Mouse (Mus musculus): ENCODE results near the gene Foxn3. TPM values are rescaled to one million over a fixed set of nuclear protein-coding genes. Genes with fewer than 3 reads are reported as not detected.

The Foxn3 gene
- total RNA-seq, 2 experiments from 2014 or later, result 52.6 to 89.1 TPM

DNA sequence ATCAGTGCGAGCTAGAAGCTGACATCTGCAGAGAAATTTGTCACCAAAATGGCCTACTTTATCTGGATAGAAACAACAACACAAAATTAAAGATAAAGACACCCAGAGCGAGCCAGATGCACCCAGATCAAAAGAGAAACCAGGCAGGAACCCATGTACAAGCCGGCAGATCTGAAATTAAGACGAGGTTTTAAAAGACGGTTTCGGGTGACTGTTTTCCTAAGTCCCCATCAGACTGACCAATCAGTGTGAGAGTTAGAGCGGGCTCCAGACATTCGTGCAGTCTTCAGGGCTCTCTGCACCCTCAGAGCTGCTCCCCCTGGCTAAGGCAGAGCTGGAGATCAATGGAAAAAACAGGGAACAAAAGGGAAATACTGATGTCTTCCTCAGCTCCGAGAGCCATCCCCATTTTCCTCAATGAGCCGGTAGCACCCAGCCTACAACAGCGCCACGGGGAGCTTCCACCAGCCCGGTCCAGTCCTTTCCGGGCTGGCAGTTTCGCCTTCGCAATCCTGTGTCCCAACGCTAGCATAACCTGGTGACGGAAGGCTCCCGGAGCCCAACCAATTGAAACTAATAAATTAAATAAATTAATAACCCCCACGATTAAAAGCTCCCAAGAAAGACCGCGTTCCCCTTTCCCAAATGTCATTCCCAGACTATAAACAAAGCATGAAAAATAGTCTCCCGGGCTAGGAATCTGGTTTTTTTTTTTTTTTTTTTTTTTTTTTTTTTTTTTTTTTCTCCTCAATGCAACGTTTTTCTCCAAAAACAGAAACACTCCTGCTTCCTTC is 1.1 kb downstream of the Foxn3 start:
- DNase-seq, result peak; percentile 72 to 80

DNA sequence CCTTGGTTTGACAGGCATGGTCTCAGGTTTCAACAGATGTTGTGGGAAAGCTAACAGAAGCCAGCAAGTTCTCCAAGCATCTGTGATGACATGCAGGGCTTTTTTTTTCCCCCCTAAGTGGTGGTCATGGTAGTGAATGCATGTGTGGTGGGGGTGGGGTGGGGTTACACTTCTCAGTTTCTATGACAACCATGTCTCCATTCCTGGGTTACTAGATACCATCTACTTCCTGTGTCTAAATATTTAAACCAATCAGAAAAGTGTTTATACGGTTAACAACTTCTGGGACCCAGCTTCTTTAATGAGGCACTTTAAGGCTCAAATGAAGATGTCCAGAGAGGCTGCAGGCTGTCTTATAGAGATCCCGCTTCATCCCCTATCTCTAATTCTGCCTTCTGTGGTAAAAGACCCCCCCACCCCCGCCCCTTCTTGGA is 2.0 kb downstream of the Foxn3 start:
- DNase-seq, result no peak

DNA sequence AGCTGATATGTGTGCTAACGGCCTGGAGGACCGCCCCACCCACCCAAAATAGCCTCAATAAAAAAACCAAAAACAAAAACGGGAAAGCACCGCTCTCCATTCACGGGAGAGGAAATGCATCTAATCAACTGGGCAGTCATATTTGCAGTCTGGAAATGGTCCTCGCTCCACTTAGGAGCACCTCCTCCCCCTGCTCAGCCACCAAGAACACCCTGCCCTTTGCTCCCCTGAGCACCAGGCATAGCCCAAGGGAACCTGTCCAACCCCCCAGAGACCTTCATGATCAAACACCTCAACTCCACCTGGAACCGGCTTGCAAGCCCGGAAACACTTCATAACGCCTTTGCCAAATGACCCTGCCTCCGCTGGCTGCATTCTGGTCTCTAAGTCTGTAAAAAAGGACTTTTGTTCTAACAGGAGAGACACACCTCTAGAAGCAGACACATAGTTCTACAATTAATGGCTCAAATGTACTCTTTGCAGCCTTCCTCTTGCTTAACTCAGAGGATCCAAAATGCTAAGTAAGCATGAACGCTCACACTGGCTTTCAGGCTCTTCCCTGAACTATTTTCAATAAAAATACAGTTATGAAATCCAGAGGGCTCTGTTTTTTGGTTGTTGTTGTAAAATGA is 2.6 kb downstream of the Foxn3 start:
- peak in 1 of 2 experiments; percentile 12 for DNase-seq

DNA sequence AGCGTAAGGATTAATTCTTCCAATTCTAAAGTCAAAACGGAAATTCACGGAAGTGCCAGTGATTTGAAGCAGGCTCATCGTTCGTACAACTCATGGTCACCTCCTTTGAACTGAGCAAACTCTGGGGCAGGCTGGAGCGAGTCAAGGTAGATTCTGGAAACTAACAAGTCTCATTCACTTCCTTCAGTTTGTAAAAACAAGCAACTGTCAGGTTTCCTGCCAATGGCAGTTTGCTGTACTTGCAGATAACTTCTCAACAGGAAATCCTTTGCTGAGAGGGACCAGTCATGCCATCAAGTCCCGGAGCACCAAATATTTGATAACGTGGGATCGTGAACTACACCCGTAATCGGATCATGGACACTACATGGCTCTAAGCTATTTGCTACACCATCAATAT is 3.9 kb downstream of the Foxn3 start:
- DNase-seq, result no peak

DNA sequence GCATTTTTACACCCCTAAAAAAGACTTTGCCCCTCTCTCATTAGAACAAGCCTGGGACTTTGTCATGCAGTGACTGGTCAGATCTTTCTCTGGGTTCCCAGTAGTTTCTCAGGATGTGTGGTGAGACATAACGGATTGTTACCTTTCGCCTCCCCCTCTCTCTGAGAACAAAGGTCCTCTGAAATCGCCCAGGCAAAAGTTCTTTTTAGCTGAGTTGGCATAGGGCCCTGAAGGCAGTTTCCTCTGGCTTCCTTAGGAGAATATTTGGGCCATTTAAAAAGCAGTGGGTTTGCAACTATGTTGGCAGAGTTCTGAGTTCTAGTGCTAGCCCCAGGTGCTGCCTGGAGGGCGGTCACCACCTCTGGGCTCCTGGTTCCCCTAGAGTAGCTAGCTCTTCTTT is 4.9 kb downstream of the Foxn3 start:
- no peak for DNase-seq

DNA sequence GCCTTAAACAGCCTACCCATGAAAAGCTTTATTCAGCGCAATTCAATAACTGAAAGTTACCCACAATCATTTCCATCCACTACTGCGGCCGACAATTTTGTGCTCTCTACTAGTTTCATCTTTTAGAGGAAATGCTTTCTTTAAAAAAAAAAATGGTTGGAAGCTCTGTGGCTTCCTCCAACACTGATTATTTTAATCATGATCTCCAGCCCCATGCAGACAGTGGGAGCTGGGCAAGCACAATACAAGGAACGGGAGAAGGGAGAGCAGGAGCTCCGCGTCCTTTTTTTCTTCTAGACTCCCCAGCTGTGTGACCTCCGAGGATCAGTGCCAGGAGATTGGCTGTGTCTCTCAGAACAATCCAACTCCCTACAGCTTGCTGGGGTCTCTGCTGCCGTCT is 5.9 kb downstream of the Foxn3 start:
- no peak for DNase-seq

DNA sequence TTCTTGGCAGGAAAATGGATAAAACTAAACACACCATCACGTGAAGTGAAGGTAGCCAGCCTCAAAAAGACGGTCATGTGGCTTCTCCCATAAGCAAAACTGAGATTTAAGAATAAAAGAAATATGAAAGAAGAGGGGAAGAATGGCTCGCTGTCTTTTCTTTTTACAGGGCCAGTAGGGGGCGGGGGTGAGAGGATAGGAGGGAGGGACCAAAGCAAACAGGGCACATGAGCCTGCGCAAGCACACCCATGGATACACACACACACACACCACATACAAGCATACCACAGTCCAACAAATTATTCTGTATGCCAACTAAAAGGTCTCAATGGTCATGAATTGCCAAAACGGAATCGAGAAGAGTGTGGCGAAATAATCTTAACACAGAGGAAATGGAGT is 12.8 kb downstream of the Foxn3 start:
- DNase-seq, result peak in 1 of 2 experiments; percentile 49

DNA sequence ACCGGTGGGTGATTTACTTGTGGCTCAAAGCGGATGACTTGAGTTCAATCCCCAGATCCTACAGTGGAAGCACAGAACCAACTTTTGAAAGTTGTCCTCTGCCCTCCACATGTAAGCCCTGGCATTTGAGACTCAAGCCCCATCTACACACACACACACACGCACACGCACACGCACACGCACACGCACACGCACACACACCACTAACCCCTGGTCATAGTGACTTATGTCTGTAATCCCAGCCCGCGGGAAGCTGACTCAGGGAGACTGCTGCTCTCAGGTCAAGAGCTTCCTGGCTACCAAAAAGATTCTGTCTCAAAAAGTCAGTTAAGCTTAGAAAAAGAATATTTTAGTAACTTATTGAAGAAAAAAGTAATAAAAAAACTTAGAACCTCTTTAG is 13.6 kb downstream of the Foxn3 start:
- DNase-seq, result no peak

DNA sequence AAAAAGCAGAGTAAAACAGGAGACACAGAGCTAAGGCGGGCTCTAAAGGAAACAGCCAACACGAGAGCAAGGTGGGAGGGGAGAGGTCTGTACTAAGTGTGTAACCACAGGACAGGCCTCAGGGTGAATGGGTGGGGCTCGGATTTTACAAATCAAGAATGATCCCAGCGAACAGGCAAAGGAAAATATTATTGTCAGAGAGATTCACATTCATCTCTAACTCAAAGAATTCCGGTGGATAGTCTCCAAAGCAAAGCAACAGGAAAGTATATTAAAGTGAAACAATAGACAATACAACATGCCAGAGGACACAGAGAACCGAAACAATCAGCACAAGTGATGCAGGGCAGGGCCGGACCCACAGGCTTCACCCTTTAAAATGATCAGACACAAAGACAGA is 15.0 kb downstream of the Foxn3 start:
- DNase-seq, result no peak

DNA sequence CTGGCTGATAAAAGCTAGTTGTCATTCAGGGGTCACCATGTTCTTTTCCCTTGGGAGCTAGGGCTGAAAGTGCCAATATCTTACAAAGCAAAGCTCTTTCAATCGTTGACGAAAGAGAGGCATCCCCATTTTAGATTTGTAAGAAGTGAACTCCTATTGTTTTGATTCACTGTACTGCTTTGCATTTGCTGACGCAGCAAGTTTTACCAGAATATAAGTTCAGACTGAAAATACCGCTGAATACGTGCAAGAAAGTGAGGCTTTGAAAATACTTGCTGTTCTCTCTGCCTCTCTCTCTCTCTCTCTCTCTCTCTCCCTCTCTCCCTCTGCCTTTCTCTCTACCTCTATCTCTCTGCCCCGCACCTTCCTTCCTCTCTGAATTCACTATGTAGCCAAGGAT is 16.1 kb downstream of the Foxn3 start:
- no peak for DNase-seq

DNA sequence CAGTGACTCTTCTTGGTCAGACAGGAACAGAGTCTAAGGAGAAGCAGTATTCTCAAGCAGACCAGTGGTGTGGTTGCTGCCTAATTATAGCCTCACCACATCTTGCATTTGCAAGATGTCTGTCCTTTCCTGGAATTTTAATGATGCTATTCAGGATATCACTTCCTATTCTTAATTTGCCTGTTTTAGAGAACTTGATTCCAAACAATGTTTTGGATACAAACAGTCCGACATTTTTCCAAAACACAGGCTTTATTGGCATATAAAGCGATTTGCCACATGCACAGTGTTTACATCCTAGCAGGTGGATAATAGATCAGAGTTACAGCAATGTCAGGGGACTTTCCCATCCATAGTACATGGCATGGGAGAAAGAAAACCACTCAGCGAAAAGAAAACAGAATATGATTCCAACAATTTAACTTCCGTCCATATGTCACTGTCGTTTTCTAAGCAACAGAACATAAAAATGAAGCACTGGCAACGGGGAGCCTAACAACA is 18.1 kb downstream of the Foxn3 start:
- no peak for DNase-seq

DNA sequence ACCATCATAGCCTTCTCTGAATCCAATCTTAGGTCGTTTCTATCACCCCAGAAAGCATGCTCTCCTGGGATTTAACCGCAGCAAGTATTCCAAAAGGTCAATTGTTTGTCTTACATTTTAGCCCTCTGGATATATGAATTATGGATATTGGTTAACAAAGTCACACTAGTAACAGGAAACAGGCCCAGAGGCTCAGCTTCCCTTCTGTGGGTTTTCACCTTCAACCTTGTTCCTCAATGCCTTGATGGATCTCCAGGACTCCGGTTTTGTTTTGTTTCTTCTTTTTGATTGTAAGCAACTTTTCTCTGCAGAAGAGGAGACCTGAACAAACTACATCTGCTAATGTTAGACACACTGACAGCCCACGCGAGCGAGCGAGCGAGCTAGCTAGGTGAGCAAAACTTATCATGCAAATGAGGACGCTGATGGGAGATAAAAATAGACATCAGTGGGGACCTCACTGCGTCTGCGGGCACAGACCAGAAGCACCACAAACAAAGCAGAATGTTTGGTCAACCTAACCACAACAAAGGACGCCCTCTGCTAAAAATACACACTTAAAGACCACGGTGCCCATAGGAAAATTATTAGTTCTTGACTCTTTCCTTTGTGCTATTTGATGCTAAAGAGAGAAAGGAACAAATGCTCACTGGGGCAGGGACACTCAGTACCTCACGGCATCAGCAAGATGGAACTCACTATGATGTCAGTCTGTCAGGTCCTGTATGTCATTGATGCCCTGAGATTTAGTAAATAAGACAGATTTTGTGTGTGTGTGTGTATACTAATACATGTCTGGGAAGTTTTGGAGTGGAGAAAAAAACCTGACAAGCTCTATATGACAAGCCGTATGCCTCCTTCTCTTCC is 18.9 kb downstream of the Foxn3 start:
- no peak for DNase-seq

DNA sequence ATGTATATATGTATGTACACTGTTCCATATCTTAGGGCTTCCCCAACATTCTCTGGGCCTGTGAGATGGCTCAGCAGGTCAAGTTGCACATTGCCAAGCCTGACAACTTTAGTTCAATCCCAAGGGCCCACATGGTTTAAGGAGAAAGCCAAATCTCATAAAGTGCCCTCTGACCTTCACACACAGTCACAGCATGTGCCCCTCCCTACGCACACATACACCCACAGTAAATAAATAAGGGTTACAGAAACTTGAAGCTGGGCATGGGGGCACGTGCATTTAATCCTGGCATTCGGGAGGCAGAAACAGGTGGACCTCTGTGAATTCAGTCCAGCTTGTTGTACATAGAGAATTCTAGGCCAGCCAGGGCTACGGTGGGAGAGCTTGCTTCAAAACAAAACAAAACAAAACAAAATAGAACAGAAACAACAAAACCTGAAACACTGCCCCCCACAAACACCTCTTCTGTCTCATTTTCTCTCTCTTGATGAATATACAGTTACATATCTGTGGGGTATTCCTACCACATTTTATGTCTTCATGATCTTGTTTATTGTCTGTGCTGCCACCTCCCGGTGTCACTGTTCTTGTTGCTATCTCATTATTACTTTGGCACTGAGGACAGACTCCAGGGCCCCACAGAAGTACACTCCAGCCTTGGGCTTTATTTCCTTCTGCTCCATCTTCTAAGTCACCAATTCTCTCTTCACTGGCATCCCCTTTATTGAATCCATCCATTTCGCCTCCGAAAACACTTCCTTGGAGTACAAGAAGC is 19.8 kb downstream of the Foxn3 start:
- no peak for DNase-seq

DNA sequence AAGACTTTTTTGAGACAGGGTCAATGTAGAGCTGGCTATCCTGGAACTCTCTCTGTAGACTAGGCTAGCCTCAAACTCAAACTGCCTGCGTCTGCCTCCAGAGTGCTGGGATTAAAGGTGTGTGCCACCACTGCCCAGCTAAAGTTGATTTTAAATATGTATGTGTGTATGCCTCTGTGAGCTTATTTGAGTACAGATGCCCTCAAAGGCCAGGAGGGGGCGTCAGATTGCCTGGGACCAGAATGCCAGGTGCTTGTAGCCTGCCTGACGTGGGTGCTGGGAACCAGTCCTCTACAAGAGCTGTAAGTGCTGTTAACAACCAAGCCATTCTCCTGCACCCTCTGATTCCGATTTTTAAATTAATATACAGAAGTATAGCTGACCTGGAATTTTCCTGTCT is 23.2 kb downstream of the Foxn3 start:
- DNase-seq, result no peak

DNA sequence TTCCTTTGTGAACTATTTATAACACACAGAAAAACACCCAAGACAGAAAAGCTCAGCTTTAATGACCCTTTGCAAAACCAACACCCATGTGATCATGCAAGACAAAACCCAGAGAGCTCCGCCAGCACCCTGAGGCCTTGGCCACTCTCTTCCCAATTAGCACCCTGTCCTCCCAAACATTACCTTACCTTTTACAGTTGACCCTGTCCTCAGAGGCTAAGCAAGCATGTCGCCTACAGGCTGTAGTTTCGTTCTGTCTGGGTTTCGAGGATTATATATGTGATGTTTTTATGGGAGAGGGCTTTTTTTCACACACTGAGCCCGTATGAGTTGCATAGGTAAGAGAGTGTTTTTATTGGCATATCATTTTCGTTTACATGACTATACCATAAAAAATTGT is 26.1 kb downstream of the Foxn3 start:
- no peak for DNase-seq

DNA sequence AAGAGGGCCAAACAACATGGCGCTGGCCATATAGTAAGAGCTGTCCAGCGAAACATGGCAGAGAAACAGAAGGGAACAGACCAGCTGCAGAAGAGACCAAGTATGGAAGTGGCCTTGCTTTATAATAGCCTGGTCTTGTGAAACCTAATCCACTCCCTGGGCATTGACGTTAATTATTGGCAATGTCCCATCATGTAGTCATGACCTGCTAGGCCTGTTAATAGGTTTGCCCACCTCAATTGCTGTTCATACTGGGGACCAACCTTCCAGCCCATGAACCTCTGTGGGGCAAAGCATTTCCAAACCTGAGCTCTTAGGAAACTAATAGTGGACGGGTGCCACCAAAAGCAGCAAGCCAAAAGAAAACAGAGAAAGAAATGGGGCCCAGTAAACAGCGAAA is 27.0 kb downstream of the Foxn3 start:
- peak in 1 of 2 experiments; percentile 23 for DNase-seq

DNA sequence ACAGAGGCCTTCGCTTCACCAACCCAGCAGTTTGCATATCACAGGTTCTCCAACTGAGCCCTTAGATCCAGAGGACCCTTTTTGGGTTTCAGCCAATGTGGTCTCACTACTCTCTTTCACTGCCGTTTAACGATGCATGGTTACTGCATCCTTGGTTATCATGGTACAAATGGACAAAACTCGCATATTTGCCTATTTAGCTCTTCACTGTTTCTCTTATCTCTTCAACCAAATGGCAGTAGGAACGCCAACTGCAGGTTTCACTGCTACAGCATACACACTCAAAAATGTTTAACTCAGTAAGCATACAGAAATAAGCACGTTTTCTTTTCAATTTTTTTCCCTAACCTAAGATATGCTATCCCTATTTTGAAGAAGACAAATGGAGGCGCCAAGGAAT is 31.0 kb downstream of the Foxn3 start:
- no peak for DNase-seq

DNA sequence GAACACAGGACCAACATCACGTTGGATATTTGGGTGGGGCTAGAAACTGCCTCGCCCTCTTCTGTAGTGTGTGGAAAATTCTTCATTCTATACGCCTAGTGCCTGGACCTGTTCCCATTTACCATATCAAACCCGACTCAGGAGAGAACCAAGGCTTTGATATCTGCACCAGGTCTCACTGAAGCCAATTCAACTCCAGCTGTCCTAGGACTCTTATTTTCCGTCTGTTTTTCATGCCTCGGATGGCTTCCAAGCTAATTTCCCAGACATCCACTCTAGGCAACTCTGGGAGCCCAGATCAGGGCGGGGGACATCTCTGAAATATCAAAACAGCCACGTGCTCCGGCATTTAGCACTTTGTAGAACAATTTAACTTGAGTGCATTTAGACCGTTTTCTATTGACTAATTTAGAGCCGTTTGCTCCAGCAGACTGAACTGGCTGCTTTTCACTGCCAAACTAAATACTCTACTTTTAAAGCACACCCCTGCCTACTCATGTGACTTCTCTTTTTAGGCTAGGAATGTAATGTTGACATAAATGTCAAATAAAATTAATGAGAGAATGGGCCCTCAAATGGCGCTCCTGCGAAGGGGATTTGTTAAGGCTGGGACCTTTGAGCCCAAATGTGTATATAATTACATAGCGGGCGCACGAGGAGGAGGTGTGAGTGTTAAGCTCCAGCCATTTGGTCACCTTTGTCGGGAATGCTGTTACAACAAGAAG is 33.5 kb downstream of the Foxn3 start:
- DNase-seq, result no peak

DNA sequence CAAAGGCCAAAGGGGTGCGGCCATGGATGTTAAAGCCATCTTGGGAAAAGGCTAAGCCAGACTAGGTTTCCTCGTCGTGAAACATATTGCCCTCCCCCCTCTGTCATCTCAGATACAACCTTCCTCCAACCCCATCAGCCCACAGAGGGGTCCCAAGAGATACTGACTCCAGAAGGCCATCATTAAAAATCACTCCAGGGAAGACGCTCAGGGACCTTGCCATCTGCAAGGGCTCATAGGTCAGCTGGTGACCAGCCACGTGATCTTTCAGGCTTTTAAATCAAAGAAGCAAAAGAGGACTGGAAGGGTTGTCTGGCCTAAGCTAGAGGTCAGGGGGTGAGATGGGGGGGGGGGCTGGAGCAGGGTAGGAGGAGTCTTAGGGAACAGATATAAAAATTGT is 34.4 kb downstream of the Foxn3 start:
- DNase-seq, result no peak

DNA sequence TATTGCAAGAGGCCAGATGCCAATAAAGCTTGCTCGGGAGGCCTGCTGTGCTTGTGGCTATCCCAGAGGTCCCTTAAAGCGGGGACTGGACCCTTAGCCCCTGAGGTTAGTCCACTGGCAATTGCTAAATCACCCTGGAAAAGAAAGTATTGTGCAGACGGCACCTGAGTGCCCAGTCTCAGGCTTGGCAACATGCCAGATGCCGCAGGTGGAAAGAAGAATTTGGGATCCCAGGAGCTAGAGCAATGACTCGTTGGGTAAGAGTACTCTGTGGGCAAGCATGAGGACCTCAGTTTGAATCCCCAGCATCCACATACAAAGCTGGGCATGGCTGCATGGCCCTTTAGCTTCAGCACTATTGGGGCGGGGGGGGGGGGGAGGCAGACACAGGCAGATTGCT is 35.9 kb downstream of the Foxn3 start:
- no peak for DNase-seq

DNA sequence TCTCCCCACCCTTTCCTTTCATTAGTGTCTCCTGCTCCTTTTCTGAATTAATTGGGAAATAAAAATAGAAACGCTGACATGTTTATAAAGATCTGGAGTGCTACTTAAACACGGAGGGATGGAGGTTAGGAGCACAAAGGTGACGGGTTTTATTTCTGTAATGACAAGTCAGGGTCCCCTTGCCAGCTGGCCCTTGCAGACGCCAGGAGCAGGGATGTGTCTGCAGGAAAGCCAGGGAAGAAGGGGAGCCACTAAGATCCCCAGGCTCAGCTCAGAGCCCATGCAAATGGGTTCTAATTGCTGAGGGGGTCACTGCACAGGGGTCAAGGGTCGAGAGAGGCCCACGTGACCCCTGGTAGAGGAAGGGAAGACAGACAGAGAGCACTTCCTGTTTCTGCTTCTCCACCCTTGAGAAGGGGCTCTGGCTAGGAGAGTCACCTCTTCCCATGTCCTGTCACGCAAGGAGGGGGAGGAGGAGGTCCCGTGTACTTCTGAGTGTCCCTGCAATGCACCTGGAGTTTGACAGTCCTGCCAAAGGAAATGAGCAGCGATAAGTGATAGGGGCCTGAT is 36.7 kb downstream of the Foxn3 start:
- no peak for DNase-seq
